Mouse (Mus musculus) liver, embryonic 11.5 days (tissue): ENCODE results near the gene Ikzf1. TPM values are rescaled to one million over a fixed set of nuclear protein-coding genes. Genes with fewer than 3 reads are reported as not detected.

Experiments used
- ATAC-seq: fragments of 200-750 bp; cut with Nextera tagmentation; replicated peaks from 2 replicates; pipeline ENCODE4 v1.8.0; 2017; ENCODE audit warnings: moderate number of reproducible peaks, mild to moderate bottlenecking, moderate TSS enrichment, moderate library complexity; ENCODE audit not compliant: low FRiP score
- DNase-seq: peaks from one replicate; pipeline ENCODE4 v3.0.0-alpha.2; 2017; ENCODE audit warnings: low spot score
- H3K27ac ChIP-seq: fragments of 300-500 bp; sonication (generic); 2 replicates; pipeline ENCODE4 v1.5.1; 2014; ENCODE audit warnings: mild to moderate bottlenecking, low read depth, low read length, control low read depth
- H3K27me3 ChIP-seq: fragments of 300-500 bp; sonication (generic); replicated peaks from 2 replicates; pipeline ENCODE4 v1.6.1; 2014; ENCODE audit warnings: low read length, mixed read lengths; ENCODE audit not compliant: control insufficient read depth, insufficient read depth
- H3K36me3 ChIP-seq: fragments of 300-500 bp; sonication (generic); 2 replicates; pipeline ENCODE4 v1.6.1; 2014; ENCODE audit warnings: mild to moderate bottlenecking, low read length, moderate library complexity, mixed read lengths; ENCODE audit not compliant: control insufficient read depth, insufficient read depth
- H3K4me1 ChIP-seq: fragments of 300-500 bp; sonication (generic); replicated peaks from 2 replicates; pipeline ENCODE4 v1.6.1; 2014; ENCODE audit warnings: low read length, mixed read lengths; ENCODE audit not compliant: control insufficient read depth, insufficient read depth
- H3K4me2 ChIP-seq: fragments of 300-500 bp; sonication (generic); 2 replicates; pipeline ENCODE4 v1.6.1; 2014; ENCODE audit warnings: mild to moderate bottlenecking, control low read depth, moderate library complexity
- H3K4me3 ChIP-seq: fragments of 300-500 bp; sonication (generic); 2 replicates; pipeline ENCODE4 v1.5.1; 2014; ENCODE audit warnings: low read depth, low read length, control low read depth
- H3K9ac ChIP-seq: fragments of 300-500 bp; sonication (generic); 2 replicates; pipeline ENCODE4 v1.6.1; 2014; ENCODE audit warnings: low read depth, low read length, control low read depth
- H3K9me3 ChIP-seq: fragments of 300-500 bp; sonication (generic); 2 replicates; pipeline ENCODE4 v1.6.1; 2016; ENCODE audit warnings: low read length, inconsistent platforms, mixed read lengths; ENCODE audit not compliant: control insufficient read depth
- WGBS: fragments of 180-500 bp; shearing (Covaris S2); extraction: QIAGEN DNeasy Blood & Tissue Kit; methylation state at CpG from one replicate; pipeline ENCODE4 v1.1.7; 2014; 5-methylcytosine and 5-hydroxymethylcytosine counted together
- polyA plus RNA-seq: library from polyadenylated mRNA; unstranded; fragments of >200 nt; fragmentation: Nextera tagmentation; extraction: Ambion mirVana; gene quantifications from 2 replicates; pipeline ENCODE4 v1.2.1, GENCODE M21; 2014

Gene Ikzf1
- polyA plus RNA-seq, 1 experiment from 2014 or later = 105 TPM

- 6% methylated on average over 16 of the region's 16 CpGs for WGBS
Observed at GRCm38 (mm10) chr11:11686569-11687051, 1.8 kb downstream of the Ikzf1 start.

DNA sequence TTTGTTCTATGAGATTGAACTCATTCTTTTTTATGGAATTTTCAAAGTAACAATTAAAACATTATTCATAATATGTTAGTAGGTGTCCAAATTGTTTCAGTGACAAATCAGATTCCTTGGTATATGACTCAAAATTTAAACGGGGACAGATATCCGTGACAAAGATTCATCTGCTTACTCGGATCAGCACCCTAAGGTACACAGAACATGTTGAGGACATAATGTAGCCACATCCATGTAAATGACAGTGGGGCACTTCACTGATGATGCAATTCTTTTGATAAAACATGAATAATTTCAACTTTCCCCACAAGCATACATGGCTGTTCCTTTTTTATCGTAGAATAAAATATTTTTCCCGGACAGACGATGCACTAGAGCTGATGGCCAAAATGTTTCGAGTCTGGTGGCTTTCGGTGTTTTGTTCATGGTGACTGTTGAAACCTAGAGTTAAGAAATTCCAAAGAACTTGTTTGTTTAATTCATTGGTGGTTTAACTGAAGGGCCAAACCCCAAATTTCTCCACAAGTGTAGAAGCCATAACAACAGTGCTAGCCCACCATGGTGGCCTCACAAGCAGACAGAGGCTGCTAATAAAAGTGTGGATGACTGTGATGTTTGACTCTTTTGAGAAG is 2.9 kb downstream of the Ikzf1 start:
- Histone ChIP-seq H3K9me3 (no peaks in the 10 kb centered on the region), H3K27ac (0 out of 2 replicates have a peak overlapping the region, but pooled peaks have one; percentile 13), H3K4me3 (peak overlapping the region; percentile 45), H3K9ac (peak overlapping the region; percentile 61), H3K4me1 (peaks cover 26% of the 10 kb centered on the region), H3K27me3 (peaks cover 24% of the 10 kb centered on the region), H3K4me2 (peak overlapping the region; percentile 88), H3K36me3 (no peaks in the 10 kb centered on the region)
- no peak for ATAC-seq
- DNase-seq = no peak
- 58% methylated on average over 8 of the region's 8 CpGs for WGBS

More at GRCm38 (mm10) chr11:11686569-11687051, 1.8 kb downstream of the Ikzf1 start:
- no peaks in the 10 kb centered on the region for H3K9me3 ChIP-seq
- peak overlapping the region; percentile 96 for H3K9ac ChIP-seq
- DNase-seq = no peak
- peak overlapping the region; percentile 88 for H3K4me2 ChIP-seq
- no peaks in the 10 kb centered on the region for H3K36me3 ChIP-seq
- peak overlapping the region; percentile 95 for H3K27ac ChIP-seq
- H3K4me3 ChIP-seq = peak overlapping the region; percentile 90
- H3K27me3 ChIP-seq = peaks cover 24% of the 10 kb centered on the region
- peaks cover 18% of the 10 kb centered on the region for H3K4me1 ChIP-seq
- ATAC-seq = no peak

- Histone ChIP-seq H3K9ac (peak overlapping the region; percentile 61), H3K4me3 (peak overlapping the region; percentile 45), H3K4me2 (peak overlapping the region; percentile 88), H3K27ac (peak overlapping the region; percentile 72), H3K27me3 (peaks cover 24% of the 10 kb centered on the region), H3K36me3 (no peaks in the 10 kb centered on the region), H3K4me1 (peaks cover 33% of the 10 kb centered on the region), H3K9me3 (no peaks in the 10 kb centered on the region)
- 44% methylated on average over 6 of the region's 6 CpGs for WGBS
- DNase-seq (no peak), ATAC-seq (no peak)
Observed at GRCm38 (mm10) chr11:11688766-11689330, 4.0 kb downstream of the Ikzf1 start.

GRCm38 (mm10) chr11:11689701-11690058 is 4.9 kb downstream of the Ikzf1 start:
- DNase-seq (no peak), ATAC-seq (no peak)
- Histone ChIP-seq H3K27ac (peak overlapping the region; percentile 0; the same call in 1 of the 2 replicates), H3K4me2 (peak overlapping the region; percentile 88), H3K27me3 (peaks cover 16% of the 10 kb centered on the region), H3K9ac (no peak overlapping the region; the same call in 1 of the 2 replicates), H3K4me3 (peak overlapping the region; percentile 45; the same call in 1 of the 2 replicates), H3K36me3 (no peaks in the 10 kb centered on the region), H3K9me3 (no peaks in the 10 kb centered on the region), H3K4me1 (peaks cover 38% of the 10 kb centered on the region)

GRCm38 (mm10) chr11:11690059-11690844 is 5.4 kb downstream of the Ikzf1 start:
- Histone ChIP-seq H3K36me3 (no peaks in the 10 kb centered on the region), H3K9me3 (no peaks in the 10 kb centered on the region), H3K4me3 (peak overlapping the region; percentile 10; the same call in 1 of the 2 replicates), H3K27me3 (peaks cover 11% of the 10 kb centered on the region), H3K9ac (peak overlapping the region; percentile 4; the same call in 1 of the 2 replicates), H3K4me2 (peak overlapping the region; percentile 88), H3K27ac (0 out of 2 replicates have a peak overlapping the region, but pooled peaks have one; percentile 0), H3K4me1 (peaks cover 34% of the 10 kb centered on the region)
- DNase-seq (no peak), ATAC-seq (no peak)
- WGBS = 58% methylated on average over 11 of the region's 11 CpGs

- no peak for DNase-seq
- H3K4me3 ChIP-seq = no peak overlapping the region; the same call in 1 of the 2 replicates
- no peak overlapping the region for H3K27ac ChIP-seq
- no peak overlapping the region for H3K9ac ChIP-seq
- H3K27me3 ChIP-seq = peaks cover 5% of the 10 kb centered on the region
- H3K4me2 ChIP-seq = peak overlapping the region; percentile 88
- WGBS = 82% methylated on average over 8 of the region's 8 CpGs
- no peaks in the 10 kb centered on the region for H3K9me3 ChIP-seq
- peaks cover 36% of the 10 kb centered on the region for H3K4me1 ChIP-seq
- H3K36me3 ChIP-seq = no peaks in the 10 kb centered on the region
- ATAC-seq = no peak
Observed at GRCm38 (mm10) chr11:11690845-11691196, 6.0 kb downstream of the Ikzf1 start.

DNA sequence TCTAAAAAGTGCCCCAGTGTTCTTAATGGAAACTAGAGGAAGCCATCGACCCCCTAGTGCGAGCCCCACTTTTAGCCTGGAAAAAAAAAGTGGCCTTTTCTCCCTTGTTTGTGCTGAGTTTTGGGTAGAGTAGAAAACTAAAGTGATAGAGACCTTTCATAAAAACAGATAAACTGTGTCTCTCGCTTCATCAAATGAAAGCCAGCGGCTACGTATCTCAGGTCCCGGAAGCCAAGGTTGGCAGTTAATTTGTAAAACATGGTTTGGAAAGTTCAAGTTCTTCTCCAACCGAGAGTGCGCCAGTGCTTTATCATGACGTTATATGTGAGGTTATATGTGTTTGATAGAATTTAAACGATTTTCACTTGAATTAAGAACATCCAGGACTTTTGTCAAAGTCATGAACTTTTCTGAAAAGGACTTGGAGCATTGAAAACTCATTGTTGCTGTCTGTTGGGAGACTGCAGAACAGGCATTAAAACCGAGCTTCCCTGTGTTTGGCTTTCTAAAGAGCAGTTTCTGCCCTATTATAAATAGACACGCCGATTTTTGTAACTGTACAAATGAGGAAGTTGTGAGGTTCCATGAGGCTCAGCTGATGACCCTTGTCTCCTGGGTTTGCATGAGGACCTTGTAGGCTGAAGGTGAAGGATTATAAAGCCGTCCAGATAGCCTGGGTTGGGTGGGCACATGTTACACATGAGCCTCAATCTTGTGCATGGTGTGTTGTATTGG is 6.7 kb downstream of the Ikzf1 start:
- peak overlapping the region; percentile 49 for H3K9ac ChIP-seq
- no peak for ATAC-seq

GRCm38 (mm10) chr11:11692558-11693166 is 7.9 kb downstream of the Ikzf1 start:
- no peaks in the 10 kb centered on the region for H3K27me3 ChIP-seq
- H3K4me3 ChIP-seq = no peak overlapping the region
- WGBS = 79% methylated on average over 10 of the region's 10 CpGs
- no peaks in the 10 kb centered on the region for H3K36me3 ChIP-seq
- no peak for DNase-seq
- H3K9ac ChIP-seq = no peak overlapping the region
- peak overlapping the region; percentile 16; the same call in 1 of the 2 replicates for H3K4me2 ChIP-seq
- no peak for ATAC-seq
- no peak overlapping the region for H3K27ac ChIP-seq
- no peaks in the 10 kb centered on the region for H3K9me3 ChIP-seq
- H3K4me1 ChIP-seq = peaks cover 45% of the 10 kb centered on the region

More for the DNA sequence above, 6.7 kb downstream of the Ikzf1 start:
- H3K27ac ChIP-seq = peak overlapping the region; percentile 40; the same call in 1 of the 2 replicates
- H3K4me2 ChIP-seq = peak overlapping the region; percentile 88
- WGBS = 63% methylated on average over 14 of the region's 14 CpGs
- H3K36me3 ChIP-seq = no peaks in the 10 kb centered on the region
- peaks cover 39% of the 10 kb centered on the region for H3K4me1 ChIP-seq
- H3K9me3 ChIP-seq = no peaks in the 10 kb centered on the region
- no peak for DNase-seq
- H3K4me3 ChIP-seq = peak overlapping the region; percentile 13; the same call in 1 of the 2 replicates
- H3K27me3 ChIP-seq = 0 out of 2 replicates have a peak, but pooled peaks cover 3% of the 10 kb centered on the region
